Mouse (Mus musculus): ENCODE measurements around the gene Tex26.

Tex26 gene

GRCm38 (mm10) chr5:149433618-149434017 lies 5.8 kb upstream of the Tex26 start:
- DNase-seq (ENCODE audit: low read depth, low spot score): no peak

- DNase-seq (ENCODE audit: low read depth, low spot score): no peak
Observed at GRCm38 (mm10) chr5:149434141-149434690, 5.2 kb upstream of the Tex26 start.

- DNase-seq (ENCODE audit: low read depth, low spot score): no peak
Observed at GRCm38 (mm10) chr5:149436541-149436940, 2.9 kb upstream of the Tex26 start.

GRCm38 (mm10) chr5:149437150-149437549 lies 2.3 kb upstream of the Tex26 start:
- no peak for DNase-seq (ENCODE audit: low read depth, low spot score)

- peak; percentile 72 for DNase-seq (ENCODE audit: low read depth, low spot score)
Observed at GRCm38 (mm10) chr5:149440180-149440573, 717 bp downstream of the Tex26 start.

GRCm38 (mm10) chr5:149441646-149442276 lies 2.3 kb downstream of the Tex26 start:
- DNase-seq (ENCODE audit: low read depth, low spot score): no peak

GRCm38 (mm10) chr5:149442277-149442660 lies 2.8 kb downstream of the Tex26 start:
- DNase-seq (ENCODE audit: low read depth, low spot score): no peak

GRCm38 (mm10) chr5:149444451-149444850 lies 5.0 kb downstream of the Tex26 start:
- DNase-seq (ENCODE audit: low read depth, low spot score): no peak

- DNase-seq (ENCODE audit: low read depth, low spot score): no peak
Observed at GRCm38 (mm10) chr5:149446495-149446894, 7.0 kb downstream of the Tex26 start.

GRCm38 (mm10) chr5:149447733-149448132 lies 8.3 kb downstream of the Tex26 start:
- DNase-seq (ENCODE audit: low read depth, low spot score): no peak

- DNase-seq (ENCODE audit: low read depth, low spot score): no peak
Observed at GRCm38 (mm10) chr5:149449406-149449805, 9.9 kb downstream of the Tex26 start.

GRCm38 (mm10) chr5:149451209-149451681 lies 11.8 kb downstream of the Tex26 start:
- DNase-seq (ENCODE audit: low read depth, low spot score): no peak

- DNase-seq (ENCODE audit: low read depth, low spot score): no peak
Observed at GRCm38 (mm10) chr5:149454281-149454680, 14.8 kb downstream of the Tex26 start.

- no peak for DNase-seq (ENCODE audit: low read depth, low spot score)
Observed at GRCm38 (mm10) chr5:149456544-149456943, 17.1 kb downstream of the Tex26 start.

GRCm38 (mm10) chr5:149462071-149462470 lies 22.6 kb downstream of the Tex26 start:
- no peak for DNase-seq (ENCODE audit: low read depth, low spot score)

- no peak for DNase-seq (ENCODE audit: low read depth, low spot score)
Observed at GRCm38 (mm10) chr5:149465305-149465704, 25.8 kb downstream of the Tex26 start.

GRCm38 (mm10) chr5:149474142-149474541 lies 34.7 kb downstream of the Tex26 start:
- no peak for DNase-seq (ENCODE audit: low read depth, low spot score)

- no peak for DNase-seq (ENCODE audit: low read depth, low spot score)
Observed at GRCm38 (mm10) chr5:149474701-149475468, 35.4 kb downstream of the Tex26 start.

- no peak for DNase-seq (ENCODE audit: low read depth, low spot score)
Observed at GRCm38 (mm10) chr5:149481920-149482319, 42.5 kb downstream of the Tex26 start.

GRCm38 (mm10) chr5:149483321-149484052 lies 44.0 kb downstream of the Tex26 start:
- no peak for DNase-seq (ENCODE audit: low read depth, low spot score)

GRCm38 (mm10) chr5:149484270-149484669 lies 44.8 kb downstream of the Tex26 start:
- no peak for DNase-seq (ENCODE audit: low read depth, low spot score)

GRCm38 (mm10) chr5:149485447-149485846 lies 46.0 kb downstream of the Tex26 start:
- DNase-seq (ENCODE audit: low read depth, low spot score): no peak

All from brain, embryonic 18.5 days (tissue).